Mouse (Mus musculus) liver, postnatal 0 days (tissue): ENCODE data around the gene Cep95. TPM values are rescaled to one million over a fixed set of nuclear protein-coding genes. Genes with fewer than 3 reads are reported as not detected.

Experiments
- ATAC-seq: fragments of 200-750 bp; cut with Nextera tagmentation; 2 replicates; pipeline ENCODE4 v1.8.0; 2017; ENCODE audit warnings: mild to moderate bottlenecking, moderate library complexity
- DNase-seq: peaks from one replicate; pipeline ENCODE4 v3.0.0-alpha.2; 2016
- H3K27ac ChIP-seq: fragments of 300-500 bp; sonication (generic); 2 replicates; pipeline ENCODE4 v1.5.1; 2014; ENCODE audit warnings: antibody characterized with exemption, moderate library complexity, mild to moderate bottlenecking, low read depth
- H3K27me3 ChIP-seq: fragments of 300-500 bp; sonication (generic); 2 replicates; pipeline ENCODE4 v1.6.1; 2014; ENCODE audit warnings: low read length, control low read depth, mixed read lengths; ENCODE audit not compliant: insufficient read depth
- H3K36me3 ChIP-seq: fragments of 300-500 bp; sonication (generic); replicated peaks from 2 replicates; pipeline ENCODE4 v1.6.1; 2014; ENCODE audit warnings: mild to moderate bottlenecking, control low read depth, low read length, moderate library complexity, mixed read lengths; ENCODE audit not compliant: insufficient read depth
- H3K4me1 ChIP-seq: fragments of 300-500 bp; sonication (generic); 2 replicates; pipeline ENCODE4 v1.6.1; 2014; ENCODE audit warnings: antibody characterized with exemption, mild to moderate bottlenecking, control low read depth; ENCODE audit not compliant: insufficient read depth
- H3K4me2 ChIP-seq: fragments of 300-500 bp; sonication (generic); 2 replicates; pipeline ENCODE4 v1.6.1; 2014; ENCODE audit warnings: low read depth, mild to moderate bottlenecking, low read length, moderate library complexity, mixed read lengths
- H3K4me3 ChIP-seq: fragments of 300-500 bp; sonication (generic); 2 replicates; pipeline ENCODE4 v1.5.1; 2014; ENCODE audit warnings: low read depth, low read length
- H3K9ac ChIP-seq: fragments of 300-500 bp; sonication (generic); replicated peaks from 2 replicates; pipeline ENCODE4 v1.6.1; 2014; ENCODE audit warnings: mild to moderate bottlenecking, moderate library complexity
- H3K9me3 ChIP-seq: fragments of 300-500 bp; sonication (generic); 2 replicates; pipeline ENCODE4 v1.6.1; 2016; ENCODE audit warnings: mild to moderate bottlenecking, control low read depth, low read length, mixed read lengths
- CTCF ChIP-seq: sonication (generic); IDR thresholded peaks from 2 replicates; pipeline ENCODE4 v1.5.1; 2016; ENCODE audit warnings: antibody characterized with exemption, low read depth
- EP300 ChIP-seq: IDR thresholded peaks from 2 replicates; pipeline ENCODE4 v1.6.1; 2016; ENCODE audit warnings: antibody characterized with exemption, low read depth, mild to moderate bottlenecking
- WGBS: fragments of 180-500 bp; shearing (Covaris S2); extraction: QIAGEN DNeasy Blood & Tissue Kit; methylation state at CpG from one replicate; pipeline ENCODE4 v1.1.7; 2014; ENCODE audit not compliant: insufficient replicate concordance; 5-methylcytosine and 5-hydroxymethylcytosine counted together
- polyA plus RNA-seq: library from polyadenylated mRNA; unstranded; fragments of >200 nt; fragmentation: Nextera tagmentation; extraction: Ambion mirVana; gene quantifications from 2 replicates; pipeline ENCODE4 v1.2.1, GENCODE M21; 2015

Cep95 gene
- polyA plus RNA-seq, 1 experiment from 2014 or later, result 5.1 TPM

GRCm38 (mm10) chr11:106750121-106750751 lies 38.8 kb upstream of the Cep95 start, which contains the start of gene Pecam1:
Pecam1 (minus strand) TSS chr11:106750628.
- Histone ChIP-seq H3K36me3 (no peaks in the 10 kb centered on the region; the same call in 1 of the 2 replicates), H3K9ac (peak within 1 kb of the TSS; percentile 10), H3K4me1 (peaks cover 17% of the 10 kb centered on the region), H3K4me3 (peak within 1 kb of the TSS; percentile 33), H3K27me3 (no peaks in the 10 kb centered on the region), H3K4me2 (peak within 1 kb of the TSS; percentile 56), H3K27ac (peak within 1 kb of the TSS; percentile 82), H3K9me3 (no peaks in the 10 kb centered on the region)
- 40% methylated on average over 13 of the region's 13 CpGs for WGBS
- TF ChIP-seq EP300, result no peak
- TF ChIP-seq CTCF, result no peak
- DNase-seq (no peak), ATAC-seq (peak; percentile 72)

- peak; percentile 41 for ATAC-seq
- H3K27ac ChIP-seq, result peak within 1 kb of the TSS; percentile 82
Observed at GRCm38 (mm10) chr11:106751039-106752018, 37.7 kb upstream of the Cep95 start, which contains the start of gene Milr1. Milr1 (plus strand) TSS chr11:106751226.

GRCm38 (mm10) chr11:106752103-106752502 lies 36.9 kb upstream of the Cep95 start:
- ATAC-seq (peak; percentile 57), DNase-seq (peak; percentile 55)
- peak overlapping the region; percentile 56 for H3K4me2 ChIP-seq
- 20% methylated on average over 7 of the region's 7 CpGs for WGBS
- no peaks in the 10 kb centered on the region for H3K9me3 ChIP-seq
- peak overlapping the region; percentile 82 for H3K27ac ChIP-seq
- H3K9ac ChIP-seq, result peak overlapping the region; percentile 10
- H3K36me3 ChIP-seq, result peaks cover 6% of the 10 kb centered on the region; the same call in 1 of the 2 replicates
- H3K4me1 ChIP-seq, result peaks cover 20% of the 10 kb centered on the region
- H3K4me3 ChIP-seq, result peak overlapping the region; percentile 33
- H3K27me3 ChIP-seq, result no peaks in the 10 kb centered on the region
- TF ChIP-seq EP300 (no peak; the same call in 1 of the 2 replicates), CTCF (no peak)

More at GRCm38 (mm10) chr11:106751039-106752018, 37.7 kb upstream of the Cep95 start, which contains the start of gene Milr1:
- peak within 1 kb of the TSS; percentile 10 for H3K9ac ChIP-seq
- peaks cover 20% of the 10 kb centered on the region for H3K4me1 ChIP-seq
- TF ChIP-seq EP300 (0 out of 2 replicates have a peak, but pooled peaks have one; percentile 2), CTCF (no peak)
- no peaks in the 10 kb centered on the region for H3K9me3 ChIP-seq
- H3K4me3 ChIP-seq, result peak within 1 kb of the TSS; percentile 33
- peak within 1 kb of the TSS; percentile 56 for H3K4me2 ChIP-seq
- peaks cover 5% of the 10 kb centered on the region; the same call in 1 of the 2 replicates for H3K36me3 ChIP-seq
- H3K27me3 ChIP-seq, result no peaks in the 10 kb centered on the region
- WGBS, result 34% methylated on average over 17 of the region's 17 CpGs
- no peak for DNase-seq

- H3K27me3 ChIP-seq, result no peaks in the 10 kb centered on the region
- no peak for ATAC-seq
Observed at GRCm38 (mm10) chr11:106753314-106753713, 35.7 kb upstream of the Cep95 start.

GRCm38 (mm10) chr11:106755583-106755982 lies 33.5 kb upstream of the Cep95 start:
- no peak overlapping the region for H3K4me2 ChIP-seq
- DNase-seq, result no peak
- TF ChIP-seq EP300 (no peak), CTCF (no peak)
- H3K9ac ChIP-seq, result no peak overlapping the region
- H3K4me1 ChIP-seq, result peaks cover 28% of the 10 kb centered on the region
- 72% methylated on average over 5 of the region's 5 CpGs for WGBS
- no peaks in the 10 kb centered on the region for H3K27me3 ChIP-seq
- H3K4me3 ChIP-seq, result no peak overlapping the region
- H3K9me3 ChIP-seq, result no peaks in the 10 kb centered on the region
- peaks cover 6% of the 10 kb centered on the region; the same call in 1 of the 2 replicates for H3K36me3 ChIP-seq
- ATAC-seq, result no peak
- no peak overlapping the region for H3K27ac ChIP-seq

More at GRCm38 (mm10) chr11:106753314-106753713, 35.7 kb upstream of the Cep95 start:
- TF ChIP-seq EP300 (no peak), CTCF (no peak)
- no peak for DNase-seq
- Histone ChIP-seq H3K36me3 (peaks cover 6% of the 10 kb centered on the region; the same call in 1 of the 2 replicates), H3K4me3 (no peak overlapping the region), H3K9me3 (no peaks in the 10 kb centered on the region), H3K4me2 (peak overlapping the region; percentile 56; the same call in 1 of the 2 replicates), H3K27ac (no peak overlapping the region), H3K9ac (no peak overlapping the region), H3K4me1 (peaks cover 23% of the 10 kb centered on the region)
- WGBS, result 70% methylated on average over 6 of the region's 6 CpGs
